Mouse (Mus musculus) limb, embryonic 13.5 days (tissue): ENCODE measurements at regions not wholly inside any gene's neighbourhood (a gene's known extent, or its start where the extent isn't known, plus 50 kb on each side); places are given as distances from the start of the nearest gene placed in this dataset.
A peak's percentile ranks its signal among the peaks of the same experiment; 100 is the strongest.

Source experiments
- ATAC-seq: fragments of 200-750 bp; cut with Nextera tagmentation; 2 replicates; pipeline ENCODE4 v1.8.0; 2017; ENCODE audit warnings: low read depth, moderate number of reproducible peaks, moderate TSS enrichment; ENCODE audit not compliant: low FRiP score
- H3K27ac ChIP-seq: fragments of 300-500 bp; sonication (generic); 2 replicates; pipeline ENCODE4 v1.5.1; 2015; ENCODE audit warnings: inconsistent platforms, mild to moderate bottlenecking, moderate library complexity
- H3K27me3 ChIP-seq: fragments of 300-500 bp; sonication (generic); 2 replicates; pipeline ENCODE4 v1.6.1; 2015; ENCODE audit warnings: mild to moderate bottlenecking, inconsistent platforms
- H3K36me3 ChIP-seq: fragments of 300-500 bp; sonication (generic); 2 replicates; pipeline ENCODE4 v1.6.1; 2015; ENCODE audit warnings: inconsistent platforms, mild to moderate bottlenecking, moderate library complexity
- H3K4me1 ChIP-seq: fragments of 300-500 bp; sonication (generic); 2 replicates; pipeline ENCODE4 v1.6.1; 2015; ENCODE audit warnings: inconsistent platforms
- H3K4me2 ChIP-seq: fragments of 300-500 bp; sonication (generic); replicated peaks from 2 replicates; pipeline ENCODE4 v1.6.1; 2015; ENCODE audit warnings: inconsistent platforms, mild to moderate bottlenecking, moderate library complexity
- H3K4me3 ChIP-seq: fragments of 300-500 bp; sonication (generic); 2 replicates; pipeline ENCODE4 v1.5.1; 2015; ENCODE audit warnings: moderate library complexity, mild to moderate bottlenecking, inconsistent platforms
- H3K9ac ChIP-seq: fragments of 300-500 bp; sonication (generic); 2 replicates; pipeline ENCODE4 v1.6.1; 2015; ENCODE audit warnings: mild to moderate bottlenecking, inconsistent platforms
- H3K9me3 ChIP-seq: fragments of 300-500 bp; sonication (generic); 2 replicates; pipeline ENCODE4 v1.6.1; 2016; ENCODE audit warnings: inconsistent platforms
- WGBS: fragments of 180-500 bp; shearing (Covaris S2); methylation state at CpG from one replicate; pipeline ENCODE4 v1.1.7; 2015; 5-methylcytosine and 5-hydroxymethylcytosine counted together

- H3K36me3 ChIP-seq: no peaks in the 10 kb centered on the region
- peak overlapping the region; percentile 50 for H3K9ac ChIP-seq
- peak overlapping the region; percentile 59 for H3K4me2 ChIP-seq
- no peaks in the 10 kb centered on the region for H3K4me1 ChIP-seq
- no peaks in the 10 kb centered on the region for H3K27me3 ChIP-seq
- H3K27ac ChIP-seq: no peak overlapping the region
- ATAC-seq: peak; percentile 91
- WGBS: 19% methylated on average over 16 of the region's 16 CpGs
- H3K4me3 ChIP-seq: peak overlapping the region; percentile 46
- no peaks in the 10 kb centered on the region for H3K9me3 ChIP-seq
Observed at GRCm38 (mm10) chr17:22673891-22674622, 73.3 kb downstream of the Vmn2r112 start.
